Mouse (Mus musculus) heart, postnatal 0 days (tissue): ENCODE results near the gene Slc30a4. TPM values are rescaled to one million over a fixed set of nuclear protein-coding genes. Genes with fewer than 3 reads are reported as not detected.
A peak's percentile ranks its signal among the peaks of the same experiment; 100 is the strongest.

Experiments used
- ATAC-seq: fragments of 200-750 bp; cut with Nextera tagmentation; 2 replicates; pipeline ENCODE4 v1.8.0; 2017; ENCODE audit warnings: low read depth, moderate number of reproducible peaks, moderate library complexity; ENCODE audit not compliant: insufficient read depth
- DNase-seq: peaks from one replicate; pipeline ENCODE4 v3.0.0-alpha.2; 2016; ENCODE audit warnings: low spot score
- H3K27ac ChIP-seq: fragments of 300-500 bp; sonication (generic); 2 replicates; pipeline ENCODE4 v1.5.1; 2014; ENCODE audit warnings: low read depth, mild to moderate bottlenecking
- H3K27me3 ChIP-seq: fragments of 300-500 bp; sonication (generic); 2 replicates; pipeline ENCODE4 v1.6.1; 2014; ENCODE audit warnings: low read length, mixed read lengths; ENCODE audit not compliant: control insufficient read depth, insufficient read depth
- H3K36me3 ChIP-seq: fragments of 300-500 bp; sonication (generic); replicated peaks from 2 replicates; pipeline ENCODE4 v1.6.1; 2014; ENCODE audit warnings: low read length, mixed read lengths; ENCODE audit not compliant: control insufficient read depth, insufficient read depth
- H3K4me1 ChIP-seq: fragments of 300-500 bp; sonication (generic); 2 replicates; pipeline ENCODE4 v1.6.1; 2014; ENCODE audit warnings: antibody characterized with exemption; ENCODE audit not compliant: control insufficient read depth, insufficient read depth
- H3K4me2 ChIP-seq: fragments of 300-500 bp; sonication (generic); 2 replicates; pipeline ENCODE4 v1.6.1; 2014; ENCODE audit warnings: low read depth, mild to moderate bottlenecking, low read length, moderate library complexity
- H3K4me3 ChIP-seq: fragments of 300-500 bp; sonication (generic); 2 replicates; pipeline ENCODE4 v1.5.1; 2014; ENCODE audit warnings: low read depth, low read length
- H3K9ac ChIP-seq: fragments of 300-500 bp; sonication (generic); replicated peaks from 2 replicates; pipeline ENCODE4 v1.6.1; 2014; ENCODE audit warnings: low read depth, low read length, mixed read lengths
- H3K9me3 ChIP-seq: fragments of 300-500 bp; sonication (generic); replicated peaks from 2 replicates; pipeline ENCODE4 v1.6.1; 2016; ENCODE audit warnings: low read length; ENCODE audit not compliant: control insufficient read depth
- CTCF ChIP-seq: IDR thresholded peaks from 2 replicates; pipeline ENCODE4 v1.5.1; 2016; ENCODE audit warnings: antibody characterized with exemption, control low read depth, low read depth
- EP300 ChIP-seq: IDR thresholded peaks from 2 replicates; pipeline ENCODE4 v1.6.1; 2016; ENCODE audit warnings: antibody characterized with exemption, low read depth
- WGBS: fragments of 180-500 bp; shearing (Covaris S2); extraction: QIAGEN DNeasy Blood & Tissue Kit; methylation state at CpG from one replicate; pipeline ENCODE4 v1.1.7; 2014; 5-methylcytosine and 5-hydroxymethylcytosine counted together
- polyA plus RNA-seq: library from polyadenylated mRNA; unstranded; fragments of >200 nt; fragmentation: Nextera tagmentation; extraction: Ambion mirVana; gene quantifications from 2 replicates; pipeline ENCODE4 v1.2.1, GENCODE M21; 2015
- total RNA-seq: library from RNA; depleted of rRNA; stranded (reverse); fragments of >200 nt; gene quantifications from 2 replicates; pipeline ENCODE4 v1.2.3, GENCODE M21; 2014; ENCODE audit warnings: low replicate concordance

Gene Slc30a4
- total and polyA plus RNA-seq, 2 experiments from 2014 or later = 3.8 to 20.2 TPM

- Histone ChIP-seq H3K4me1 (no peaks in the 10 kb centered on the region), H3K27ac (no peak overlapping the region), H3K4me2 (no peak overlapping the region), H3K36me3 (no peaks in the 10 kb centered on the region), H3K9ac (no peak overlapping the region), H3K9me3 (no peaks in the 10 kb centered on the region), H3K27me3 (no peaks in the 10 kb centered on the region), H3K4me3 (no peak overlapping the region)
- WGBS = 53% methylated on average over 10 of the region's 10 CpGs
- DNase-seq (no peak), ATAC-seq (no peak)
- TF ChIP-seq CTCF (peak; percentile 55), EP300 (no peak)
Measured at GRCm38 (mm10) chr2:122725604-122726003, 23.1 kb upstream of the Slc30a4 start.

GRCm38 (mm10) chr2:122720564-122720963, 18.1 kb upstream of the Slc30a4 start:
- H3K36me3 ChIP-seq = no peaks in the 10 kb centered on the region
- no peaks in the 10 kb centered on the region for H3K9me3 ChIP-seq
- no peak overlapping the region for H3K4me3 ChIP-seq
- no peak for TF ChIP-seq EP300
- TF ChIP-seq CTCF = no peak
- H3K27ac ChIP-seq = peak overlapping the region; percentile 48; the same call in 1 of the 2 replicates
- WGBS = 68% methylated on average over 3 of the region's 3 CpGs
- H3K4me2 ChIP-seq = no peak overlapping the region
- H3K27me3 ChIP-seq = no peaks in the 10 kb centered on the region
- H3K9ac ChIP-seq = no peak overlapping the region
- ATAC-seq (no peak), DNase-seq (no peak)
- no peaks in the 10 kb centered on the region for H3K4me1 ChIP-seq

DNA sequence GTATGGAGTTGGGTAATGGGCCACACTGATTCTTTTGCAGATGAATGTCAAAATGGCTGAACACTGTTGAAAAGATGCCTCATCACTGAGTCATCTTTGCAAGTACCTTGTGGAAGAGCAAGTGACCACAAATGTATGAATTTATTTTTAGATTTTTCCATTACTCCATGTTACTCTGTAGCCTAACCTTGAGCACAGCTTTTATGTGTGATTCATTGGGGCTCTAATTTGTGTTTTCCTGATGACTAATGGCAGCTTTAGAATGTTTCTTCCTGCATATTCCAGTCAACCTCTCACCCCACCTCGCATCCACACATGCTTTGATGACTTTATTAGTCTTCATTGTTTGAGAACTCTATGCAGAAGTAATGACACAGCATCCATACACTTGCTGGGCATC, 16.8 kb upstream of the Slc30a4 start:
- no peaks in the 10 kb centered on the region for H3K9me3 ChIP-seq
- no peak overlapping the region for H3K27ac ChIP-seq
- no peak overlapping the region for H3K4me2 ChIP-seq
- no peak overlapping the region for H3K9ac ChIP-seq
- ATAC-seq (no peak), DNase-seq (no peak)
- 53% methylated on average over 1 of the region's 1 CpGs for WGBS
- no peak for TF ChIP-seq EP300
- H3K27me3 ChIP-seq = no peaks in the 10 kb centered on the region
- H3K4me3 ChIP-seq = no peak overlapping the region
- no peaks in the 10 kb centered on the region for H3K4me1 ChIP-seq
- H3K36me3 ChIP-seq = no peaks in the 10 kb centered on the region

- Histone ChIP-seq H3K9me3 (no peaks in the 10 kb centered on the region), H3K4me1 (no peaks in the 10 kb centered on the region), H3K27ac (no peak overlapping the region), H3K4me2 (no peak overlapping the region), H3K27me3 (no peaks in the 10 kb centered on the region), H3K36me3 (no peaks in the 10 kb centered on the region), H3K9ac (no peak overlapping the region), H3K4me3 (no peak overlapping the region)
- DNase-seq (no peak), ATAC-seq (no peak)
- 57% methylated on average over 3 of the region's 3 CpGs for WGBS
- TF ChIP-seq EP300 (no peak), CTCF (no peak)
Measured at GRCm38 (mm10) chr2:122716301-122716842, 13.9 kb upstream of the Slc30a4 start.

DNA sequence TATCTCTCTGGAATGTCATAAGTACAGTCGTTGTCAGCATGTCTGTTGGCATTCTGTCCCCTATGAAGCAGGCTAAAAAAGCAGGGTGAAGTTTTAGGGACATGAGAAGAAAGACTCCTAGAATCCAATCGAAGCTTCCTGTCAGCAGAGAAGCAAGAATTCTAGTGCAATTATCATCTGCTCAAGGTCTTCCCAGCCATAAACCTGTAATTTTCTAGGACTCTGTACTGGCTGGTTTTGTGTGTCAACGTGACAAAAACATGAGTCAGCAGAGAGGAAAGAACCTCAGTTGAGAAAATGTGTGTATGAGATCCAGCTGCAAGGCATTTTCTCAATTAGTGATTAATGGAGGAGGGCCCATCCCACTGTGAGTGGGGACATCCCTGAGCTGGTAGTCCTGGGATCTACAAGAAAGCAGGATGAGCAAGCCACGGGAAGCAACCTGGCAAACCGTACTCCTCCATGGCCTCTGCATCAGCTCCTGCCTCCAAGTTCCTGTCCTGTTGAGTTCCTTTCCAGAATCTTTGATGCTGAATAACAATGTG, 12.8 kb upstream of the Slc30a4 start:
- WGBS = 52% methylated on average over 5 of the region's 5 CpGs
- Histone ChIP-seq H3K9me3 (no peaks in the 10 kb centered on the region), H3K9ac (no peak overlapping the region), H3K4me3 (no peak overlapping the region), H3K36me3 (no peaks in the 10 kb centered on the region), H3K4me1 (no peaks in the 10 kb centered on the region), H3K27ac (no peak overlapping the region), H3K27me3 (no peaks in the 10 kb centered on the region), H3K4me2 (no peak overlapping the region)
- ATAC-seq (no peak), DNase-seq (no peak)
- TF ChIP-seq CTCF (no peak), EP300 (no peak)

- Histone ChIP-seq H3K9me3 (no peaks in the 10 kb centered on the region), H3K4me1 (no peaks in the 10 kb centered on the region), H3K9ac (no peak overlapping the region), H3K4me3 (no peak overlapping the region), H3K27me3 (no peaks in the 10 kb centered on the region), H3K36me3 (no peaks in the 10 kb centered on the region), H3K4me2 (no peak overlapping the region), H3K27ac (no peak overlapping the region)
- ATAC-seq (no peak), DNase-seq (no peak)
- WGBS = 80% methylated on average over 2 of the region's 2 CpGs
- TF ChIP-seq CTCF (no peak), EP300 (no peak)
Measured at GRCm38 (mm10) chr2:122712848-122713247, 10.4 kb upstream of the Slc30a4 start.
